Mouse (Mus musculus): ENCODE data around the gene Krtap4-2.
"Not testable (repeated sequence)": the region's sequence is repeated elsewhere in the genome, so short reads cannot be mapped to it uniquely, and the experiment has no call there.

Gene Krtap4-2
- long read RNA-seq, experiment 1, result 0 reads
- long read RNA-seq, experiment 2, result 0 reads

- intact Hi-C loops (cut with DNase I), result no loop called here
Observed at GRCm38 (mm10) chr11:99634653-99635134, at the start of gene Krtap4-2. Gene Krtap4-2, minus strand, starts transcription at chr11:99635084.

GRCm38 (mm10) chr11:99683481-99683880 lies 48.6 kb upstream of the Krtap4-2 start:
- intact Hi-C loops (cut with DNase I), result no loop called here

GRCm38 (mm10) chr11:99665860-99666259 lies 31.0 kb upstream of the Krtap4-2 start, which contains the start of gene Krtap4-6:
Gene Krtap4-6, minus strand, starts transcription at chr11:99665960.
- intact Hi-C loops (cut with DNase I), result no loop called here

- intact Hi-C loops (cut with DNase I), result no loop called here
Observed at GRCm38 (mm10) chr11:99662802-99663201, 27.9 kb upstream of the Krtap4-2 start.

- intact Hi-C loops (cut with DNase I), result no loop called here
Observed at GRCm38 (mm10) chr11:99659256-99659655, 24.4 kb upstream of the Krtap4-2 start.

- intact Hi-C loops (cut with DNase I), result not testable (repeated sequence)
Observed at GRCm38 (mm10) chr11:99658467-99659010, 23.7 kb upstream of the Krtap4-2 start, which contains the start of gene Gm11563. Gene Gm11563, minus strand, starts transcription at chr11:99658960.

GRCm38 (mm10) chr11:99657051-99657450 lies 22.2 kb upstream of the Krtap4-2 start:
- intact Hi-C loops (cut with DNase I), result no loop called here

GRCm38 (mm10) chr11:99650136-99650535 lies 15.3 kb upstream of the Krtap4-2 start, which contains the start of gene Gm11555:
Gene Gm11555, minus strand, starts transcription at chr11:99650236.
- intact Hi-C loops (cut with DNase I), result no loop called here

GRCm38 (mm10) chr11:99646444-99646843 lies 11.6 kb upstream of the Krtap4-2 start:
- intact Hi-C loops (cut with DNase I), result no loop called here

GRCm38 (mm10) chr11:99644351-99644750 lies 9.5 kb upstream of the Krtap4-2 start:
- intact Hi-C loops (cut with DNase I), result no loop called here

GRCm38 (mm10) chr11:99643635-99644139 lies 8.8 kb upstream of the Krtap4-2 start, which contains the start of gene Krtap4-7:
Gene Krtap4-7, minus strand, starts transcription at chr11:99644089.
- intact Hi-C loops (cut with DNase I), result not testable (repeated sequence)

GRCm38 (mm10) chr11:99640926-99641325 lies 6.0 kb upstream of the Krtap4-2 start:
- intact Hi-C loops (cut with DNase I), result no loop called here

- intact Hi-C loops (cut with DNase I), result no loop called here
Observed at GRCm38 (mm10) chr11:99637086-99637485, 2.2 kb upstream of the Krtap4-2 start.

GRCm38 (mm10) chr11:99633293-99633692 lies 1.6 kb downstream of the Krtap4-2 start:
- intact Hi-C loops (cut with DNase I), result no loop called here

GRCm38 (mm10) chr11:99630890-99631289 lies 4.0 kb downstream of the Krtap4-2 start:
- intact Hi-C loops (cut with DNase I), result no loop called here

- intact Hi-C loops (cut with DNase I), result no loop called here
Observed at GRCm38 (mm10) chr11:99628138-99628537, 6.7 kb downstream of the Krtap4-2 start, which contains the start of gene Krtap4-1. Gene Krtap4-1, minus strand, starts transcription at chr11:99628238.

- intact Hi-C loops (cut with DNase I), result no loop called here
Observed at GRCm38 (mm10) chr11:99620335-99620734, 14.5 kb downstream of the Krtap4-2 start, which contains the start of gene Gm11562. Gene Gm11562, minus strand, starts transcription at chr11:99620435.

- intact Hi-C loops (cut with DNase I), result no loop called here
Observed at GRCm38 (mm10) chr11:99614796-99615363, 20.0 kb downstream of the Krtap4-2 start, which contains the start of gene Krtap2-4. Gene Krtap2-4, minus strand, starts transcription at chr11:99614846.

- intact Hi-C loops (cut with DNase I), result not testable (repeated sequence)
Observed at GRCm38 (mm10) chr11:99610089-99610488, 24.8 kb downstream of the Krtap4-2 start, which contains the start of gene Gm11937. Gene Gm11937, minus strand, starts transcription at chr11:99610189.

- intact Hi-C loops (cut with DNase I), result no loop called here
Observed at GRCm38 (mm10) chr11:99609126-99609525, 25.8 kb downstream of the Krtap4-2 start.

- intact Hi-C loops (cut with DNase I), result not testable (repeated sequence)
Observed at GRCm38 (mm10) chr11:99603208-99603607, 31.7 kb downstream of the Krtap4-2 start, which contains the start of gene Gm11938. Gene Gm11938, minus strand, starts transcription at chr11:99603308.

- intact Hi-C loops (cut with DNase I), result not testable (repeated sequence)
Observed at GRCm38 (mm10) chr11:99597742-99598141, 37.1 kb downstream of the Krtap4-2 start, which contains the start of gene Krtap9-3. Gene Krtap9-3, minus strand, starts transcription at chr11:99598105.

All from adrenal gland (tissue).